Mouse (Mus musculus) MEL (cell line): ENCODE data around the gene Jup.

Experiments used
- BHLHE40 ChIP-seq: IDR thresholded peaks from 2 replicates; pipeline ENCODE4 v1.6.1; 2012; ENCODE audit warnings: low read depth, mild to moderate bottlenecking, inconsistent platforms, low read length, improper control_type of control experiment, borderline replicate concordance
- CTCF ChIP-seq, 3 experiments: IDR thresholded peaks in 2 of 3; conservative IDR thresholded peaks in 1 of 3; 2 replicates each; pipeline ENCODE4 v1.5.1; 2011 to 2012; ENCODE audit warnings: low read length in 3 of 3, low read depth in 2 of 3, mild to moderate bottlenecking in 2 of 3, improper control_type of control experiment in 1 of 3, inconsistent platforms in 1 of 3, mixed read lengths in 1 of 3, moderate library complexity in 1 of 3; ENCODE audit not compliant: control insufficient read depth in 1 of 3, insufficient read depth in 1 of 3, poor library complexity in 1 of 3, severe bottlenecking in 1 of 3
- POLR2A ChIP-seq, 2 experiments: IDR thresholded peaks; 2 replicates each; pipeline ENCODE4 v1.6.1; 2011 to 2012; ENCODE audit warnings: low read length in 2 of 2, mild to moderate bottlenecking in 2 of 2, control low read depth in 1 of 2, improper control_type of control experiment in 1 of 2, low read depth in 1 of 2, moderate library complexity in 1 of 2; ENCODE audit not compliant: control insufficient read depth in 1 of 2, insufficient read depth in 1 of 2, poor library complexity in 1 of 2

- TF ChIP-seq CTCF (IDR thresholded peaks at IDR 0.05 in 2 of 3, conservative IDR thresholded peaks at IDR 0.05 in 1 of 3; ENCODE audit: control insufficient read depth in 1 of 3, insufficient read depth in 1 of 3, low read depth in 2 of 3, low read length in 3 of 3, poor library complexity in 1 of 3, severe bottlenecking in 1 of 3) (peak; percentile 68 to 96 (median 86)), BHLHE40 (no peak), POLR2A (IDR thresholded peaks at IDR 0.05; ENCODE audit: control insufficient read depth in 1 of 2, insufficient read depth in 1 of 2, low read depth in 1 of 2, low read length in 2 of 2, poor library complexity in 1 of 2) (no peak)
These were observed 10.7 kb upstream of the Jup start for GRCm38 (mm10) chr11:100408076-100408834.
